Mouse (Mus musculus): ENCODE measurements at regions not wholly inside any gene's neighbourhood (a gene's known extent, or its start where the extent isn't known, plus 50 kb on each side); places are given as distances from the start of the nearest gene placed in this dataset.

DNA sequence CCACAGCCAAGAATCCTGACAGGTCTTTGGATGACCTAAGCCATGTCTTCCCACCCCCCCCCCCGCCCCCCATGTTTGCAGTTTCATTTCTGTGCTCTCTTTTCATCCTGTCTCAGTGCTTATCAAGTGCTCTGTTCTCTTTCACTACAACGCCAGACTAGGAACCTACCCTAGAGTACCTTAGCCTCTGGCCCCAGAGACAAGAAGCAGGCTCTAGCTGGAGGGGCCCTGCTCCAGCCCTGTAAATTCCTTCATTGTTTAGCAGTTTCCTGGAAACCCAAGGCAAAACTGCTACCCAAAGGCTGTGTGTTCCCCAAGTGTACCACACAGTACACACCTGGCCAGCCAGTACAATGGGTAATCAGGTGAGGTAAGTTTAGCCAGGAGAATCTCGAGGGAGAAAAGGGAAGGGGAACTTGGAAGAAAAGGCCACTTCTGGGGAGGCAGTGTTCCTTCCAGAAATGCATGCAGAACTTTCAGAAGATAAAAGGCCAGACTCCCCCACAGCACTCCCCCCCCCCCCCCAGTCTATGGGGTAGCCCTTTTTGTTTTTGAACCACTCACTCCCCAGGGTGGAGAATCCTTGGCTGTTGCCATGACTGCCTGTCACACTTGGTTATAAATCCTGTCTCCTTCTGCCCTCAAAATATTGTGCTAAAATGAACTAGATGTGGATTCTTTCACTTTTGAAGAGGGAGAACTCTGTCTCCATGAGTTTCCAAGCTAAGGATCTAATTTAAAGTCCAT lies 419.1 kb downstream of the Efnb2 start:
- no peak for TF ChIP-seq CTCF (IDR thresholded peaks at IDR 0.05; ENCODE audit: low read depth)
- no peak for TF ChIP-seq EP300 (IDR thresholded peaks at IDR 0.05; ENCODE audit: low read depth)

Data from liver, embryonic 14.5 days (tissue).